Mouse (Mus musculus) liver, adult 2 months (tissue): ENCODE measurements around the gene Ormdl3. TPM values are rescaled to one million over a fixed set of nuclear protein-coding genes. Genes with fewer than 3 reads are reported as not detected.
A peak's percentile ranks its signal among the peaks of the same experiment; 100 is the strongest.

ENCODE experiments used
- DNase-seq: peaks from one replicate; pipeline ENCODE4 v3.0.0-alpha.2; 2011; ENCODE audit warnings: low read depth, low spot score; ENCODE audit errors: extremely low read depth
- H3K27ac ChIP-seq: fragments of 200-500 bp; replicated peaks from 2 replicates; pipeline ENCODE4 v1.5.1; 2012; ENCODE audit warnings: low read depth, mild to moderate bottlenecking, control low read depth, inconsistent platforms, low read length; ENCODE audit not compliant: insufficient read depth
- H3K27me3 ChIP-seq: fragments of 200-500 bp; 2 replicates; pipeline ENCODE4 v1.6.1; 2012; ENCODE audit warnings: mild to moderate bottlenecking, moderate library complexity, low read length, inconsistent platforms; ENCODE audit not compliant: control insufficient read depth, insufficient read depth
- H3K36me3 ChIP-seq: fragments of 200-500 bp; 2 replicates; pipeline ENCODE4 v1.6.1; 2012; ENCODE audit warnings: low read length, inconsistent platforms; ENCODE audit not compliant: control insufficient read depth, insufficient read depth
- H3K4me1 ChIP-seq: fragments of 200-500 bp; 2 replicates; pipeline ENCODE4 v1.6.1; 2011; ENCODE audit warnings: low read length; ENCODE audit not compliant: control insufficient read depth, insufficient read depth
- H3K4me3 ChIP-seq: fragments of 200-500 bp; 2 replicates; pipeline ENCODE4 v1.5.1; 2011; ENCODE audit warnings: low read depth, mild to moderate bottlenecking, control low read depth, low read length, moderate library complexity; ENCODE audit not compliant: insufficient read depth
- H3K79me2 ChIP-seq: fragments of 200-500 bp; 2 replicates; pipeline ENCODE4 v1.6.1; 2012; ENCODE audit warnings: inconsistent platforms, mild to moderate bottlenecking, low read length, moderate library complexity; ENCODE audit not compliant: control insufficient read depth, insufficient read depth
- H3K9ac ChIP-seq: fragments of 200-500 bp; 2 replicates; pipeline ENCODE4 v1.6.1; 2012; ENCODE audit warnings: low read depth, mild to moderate bottlenecking, control low read depth, inconsistent platforms, low read length
- CTCF ChIP-seq: fragments of 200-500 bp; IDR thresholded peaks from 2 replicates; pipeline ENCODE4 v1.5.1; 2011; ENCODE audit warnings: low read depth, low read length, control low read depth
- POLR2A ChIP-seq: fragments of 200-500 bp; IDR thresholded peaks from 2 replicates; pipeline ENCODE4 v1.6.1; 2011; ENCODE audit warnings: low read length, control low read depth; ENCODE audit not compliant: insufficient read depth; ENCODE audit errors: extremely low read depth
- WGBS: fragments of 180-500 bp; shearing (Covaris S2); methylation state at CpG from one replicate; pipeline ENCODE4 v1.1.7; 2018; 5-methylcytosine and 5-hydroxymethylcytosine counted together
- polyA plus RNA-seq: library from polyadenylated mRNA; depleted of rRNA; stranded (reverse); fragments of >200 nt; gene quantifications from 2 replicates; pipeline ENCODE4 v1.2.3, GENCODE M21; 2012
- total RNA-seq: library from RNA; depleted of rRNA; stranded (reverse); fragments of >200 nt; gene quantifications from 2 replicates; pipeline ENCODE4 v1.2.3, GENCODE M21; 2014

The Ormdl3 gene
- total and polyA plus RNA-seq, 2 experiments, result 62.0 to 119 TPM

GRCm38 (mm10) chr11:98563025-98563424, 24.1 kb downstream of the Ormdl3 start:
- Histone ChIP-seq H3K79me2 (no peaks in the 10 kb centered on the region), H3K36me3 (no peaks in the 10 kb centered on the region), H3K4me3 (no peak overlapping the region), H3K27me3 (no peaks in the 10 kb centered on the region), H3K4me1 (peaks cover 14% of the 10 kb centered on the region), H3K27ac (no peak overlapping the region), H3K9ac (no peak overlapping the region)
- DNase-seq, result no peak
- 68% methylated on average over 3 of the region's 3 CpGs for WGBS
- TF ChIP-seq CTCF, result no peak
- TF ChIP-seq POLR2A, result no peak

- Histone ChIP-seq H3K9ac (no peak overlapping the region), H3K27ac (no peak overlapping the region), H3K79me2 (no peaks in the 10 kb centered on the region), H3K4me3 (no peak overlapping the region), H3K36me3 (no peaks in the 10 kb centered on the region), H3K4me1 (peaks cover 14% of the 10 kb centered on the region), H3K27me3 (no peaks in the 10 kb centered on the region)
- TF ChIP-seq POLR2A (no peak), CTCF (no peak)
- WGBS, result 24% methylated on average over 7 of the region's 7 CpGs
- DNase-seq, result peak; percentile 64
Measured at GRCm38 (mm10) chr11:98560942-98561341, 26.2 kb downstream of the Ormdl3 start.

GRCm38 (mm10) chr11:98555124-98555700, 32.0 kb downstream of the Ormdl3 start:
- Histone ChIP-seq H3K9ac (no peak overlapping the region), H3K27ac (no peak overlapping the region), H3K4me3 (no peak overlapping the region), H3K4me1 (peaks cover 3% of the 10 kb centered on the region), H3K36me3 (no peaks in the 10 kb centered on the region), H3K79me2 (no peaks in the 10 kb centered on the region), H3K27me3 (no peaks in the 10 kb centered on the region; the same call in 1 of the 2 replicates)
- TF ChIP-seq POLR2A, result no peak
- TF ChIP-seq CTCF, result 0 out of 2 replicates have a peak, but pooled peaks have one; percentile 15
- WGBS, result 60% methylated on average over 12 of the region's 12 CpGs
- peak; percentile 46 for DNase-seq

- DNase-seq, result no peak
- WGBS, result 91% methylated on average over 4 of the region's 4 CpGs
- H3K27ac ChIP-seq, result no peak overlapping the region
- H3K79me2 ChIP-seq, result no peaks in the 10 kb centered on the region
- no peak overlapping the region for H3K9ac ChIP-seq
- peaks cover 3% of the 10 kb centered on the region for H3K4me1 ChIP-seq
- H3K36me3 ChIP-seq, result no peaks in the 10 kb centered on the region
- H3K4me3 ChIP-seq, result no peak overlapping the region
- peaks cover 6% of the 10 kb centered on the region; the same call in 1 of the 2 replicates for H3K27me3 ChIP-seq
- TF ChIP-seq CTCF, result no peak
- no peak for TF ChIP-seq POLR2A
Measured at GRCm38 (mm10) chr11:98553966-98554365, 33.2 kb downstream of the Ormdl3 start.

GRCm38 (mm10) chr11:98550975-98551828, 36.0 kb downstream of the Ormdl3 start, which contains the start of gene Zpbp2:
Gene Zpbp2, plus strand, starts transcription at chr11:98551097.
- 2% methylated on average over 51 of the region's 51 CpGs for WGBS
- peaks cover 3% of the 10 kb centered on the region for H3K4me1 ChIP-seq
- H3K27ac ChIP-seq, result peak within 1 kb of the TSS; percentile 32; the same call in 1 of the 2 replicates
- peak; percentile 71 for DNase-seq
- H3K4me3 ChIP-seq, result peak within 1 kb of the TSS; percentile 73
- H3K79me2 ChIP-seq, result no peaks in the 10 kb centered on the region
- peaks cover 8% of the 10 kb centered on the region; the same call in 1 of the 2 replicates for H3K27me3 ChIP-seq
- 0 out of 2 replicates have a peak, but pooled peaks have one; percentile 9 for TF ChIP-seq POLR2A
- no peak for TF ChIP-seq CTCF
- no peaks in the 10 kb centered on the region for H3K36me3 ChIP-seq
- H3K9ac ChIP-seq, result peak within 1 kb of the TSS; percentile 69
